Mouse (Mus musculus): ENCODE data around the gene Akap5.

Gene Akap5

GRCm38 (mm10) chr12:76311227-76311626, 13.5 kb upstream of the Akap5 start:
- DNase-seq, result no peak

- DNase-seq, result no peak
Measured at GRCm38 (mm10) chr12:76311951-76312350, 12.7 kb upstream of the Akap5 start.

GRCm38 (mm10) chr12:76318282-76319212, 6.1 kb upstream of the Akap5 start:
- DNase-seq, result no peak

GRCm38 (mm10) chr12:76326437-76327220, 1.9 kb downstream of the Akap5 start:
- DNase-seq, result no peak

GRCm38 (mm10) chr12:76328567-76329354, 4.1 kb downstream of the Akap5 start:
- no peak for DNase-seq

- no peak for DNase-seq
Measured at GRCm38 (mm10) chr12:76333688-76334087, 9.0 kb downstream of the Akap5 start.

GRCm38 (mm10) chr12:76335641-76336040, 10.9 kb downstream of the Akap5 start:
- no peak for DNase-seq

GRCm38 (mm10) chr12:76336111-76336965, 11.6 kb downstream of the Akap5 start:
- DNase-seq, result no peak

- DNase-seq, result peak; percentile 76
Measured at GRCm38 (mm10) chr12:76341080-76341479, 16.4 kb downstream of the Akap5 start.

- DNase-seq, result no peak
Measured at GRCm38 (mm10) chr12:76345759-76346455, 21.2 kb downstream of the Akap5 start.

- no peak for DNase-seq
Measured at GRCm38 (mm10) chr12:76349680-76350220, 25.1 kb downstream of the Akap5 start.

GRCm38 (mm10) chr12:76360868-76361267, 36.2 kb downstream of the Akap5 start:
- DNase-seq, result no peak

GRCm38 (mm10) chr12:76361405-76362302, 37.0 kb downstream of the Akap5 start:
- DNase-seq, result no peak

- no peak for DNase-seq
Measured at GRCm38 (mm10) chr12:76362303-76362676, 37.6 kb downstream of the Akap5 start.

- no peak for DNase-seq
Measured at GRCm38 (mm10) chr12:76366276-76366675, 41.6 kb downstream of the Akap5 start.

GRCm38 (mm10) chr12:76367096-76367995, 42.7 kb downstream of the Akap5 start:
- peak; percentile 32 for DNase-seq

GRCm38 (mm10) chr12:76368201-76368789, 43.6 kb downstream of the Akap5 start:
- DNase-seq, result no peak

GRCm38 (mm10) chr12:76368790-76369205, 44.1 kb downstream of the Akap5 start:
- no peak for DNase-seq

All from retina, postnatal 1 day (tissue).